Mouse (Mus musculus): ENCODE results near the gene Rgs19. TPM values are rescaled to one million over a fixed set of nuclear protein-coding genes. Genes with fewer than 3 reads are reported as not detected.

The Rgs19 gene
- polyA plus RNA-seq, 1 experiment from 2014 or later, result 44.8 TPM

GRCm38 (mm10) chr2:181644361-181644760 lies 49.4 kb downstream of the Rgs19 start:
- Histone ChIP-seq H3K27me3 (replicated peaks) (no peaks in the 10 kb centered on the region), H3K4me2 (replicated peaks) (no peak overlapping the region), H3K9me3 (no peaks in the 10 kb centered on the region), H3K27ac (no peak overlapping the region), H3K36me3 (peaks cover 75% of the 10 kb centered on the region), H3K4me1 (no peaks in the 10 kb centered on the region), H3K4me3 (no peak overlapping the region), H3K9ac (no peak overlapping the region)
- ATAC-seq (ENCODE audit: low FRiP score, low read depth), result no peak
- 92% methylated on average over 2 of the region's 2 CpGs for WGBS

Other genes starting within 250 kb of the Rgs19 start
- 26.8 and 27.2 TPM in 2 replicates for gene Zbtb46, start 234.6 kb downstream of the Rgs19 start, polyA plus RNA-seq (2016; fragmentation: Nextera tagmentation; extraction: Ambion mirVana)
- 0.14 TPM in 1 of 2 replicates, not detected in the other for gene Abhd16b, start 200.8 kb downstream of the Rgs19 start, polyA plus RNA-seq (2016; fragmentation: Nextera tagmentation; extraction: Ambion mirVana)
- gene Tpd52l2, start 196.8 kb downstream of the Rgs19 start, polyA plus RNA-seq (2016; fragmentation: Nextera tagmentation; extraction: Ambion mirVana), result 127 and 130 TPM in 2 replicates
- gene Dnajc5, start 173.5 kb downstream of the Rgs19 start, polyA plus RNA-seq (2016; fragmentation: Nextera tagmentation; extraction: Ambion mirVana), result 141 and 147 TPM in 2 replicates
- 59.9 and 65.9 TPM in 2 replicates for gene Uckl1, start 109.1 kb downstream of the Rgs19 start, polyA plus RNA-seq (2016; fragmentation: Nextera tagmentation; extraction: Ambion mirVana)
- gene Prpf6, start 102.1 kb downstream of the Rgs19 start, polyA plus RNA-seq (2016; fragmentation: Nextera tagmentation; extraction: Ambion mirVana), result 72.9 and 78.0 TPM in 2 replicates
- gene Zfp512b, start 101.2 kb downstream of the Rgs19 start, polyA plus RNA-seq (2016; fragmentation: Nextera tagmentation; extraction: Ambion mirVana), result 86.5 and 89.6 TPM in 2 replicates
- 107 and 112 TPM in 2 replicates for gene Samd10, start 94.8 kb downstream of the Rgs19 start, polyA plus RNA-seq (2016; fragmentation: Nextera tagmentation; extraction: Ambion mirVana)
- gene Gm29797, start 36.9 kb downstream of the Rgs19 start, polyA plus RNA-seq (2016; fragmentation: Nextera tagmentation; extraction: Ambion mirVana), result not detected in 2 replicates
- gene Sox18, start 22.3 kb downstream of the Rgs19 start, polyA plus RNA-seq (2016; fragmentation: Nextera tagmentation; extraction: Ambion mirVana), result 20.3 and 20.6 TPM in 2 replicates
- 27.3 and 30.0 TPM in 2 replicates for gene Tcea2, start 13.7 kb downstream of the Rgs19 start, polyA plus RNA-seq (2016; fragmentation: Nextera tagmentation; extraction: Ambion mirVana)
- gene Lkaaear1, start 4.5 kb upstream of the Rgs19 start, polyA plus RNA-seq (2016; fragmentation: Nextera tagmentation; extraction: Ambion mirVana), result not detected in 2 replicates
- 36.4 and 39.6 TPM in 2 replicates for gene Oprl1, start 21.0 kb upstream of the Rgs19 start, polyA plus RNA-seq (2016; fragmentation: Nextera tagmentation; extraction: Ambion mirVana)
- 70.4 and 79.3 TPM in 2 replicates for gene Myt1, start 69.4 kb upstream of the Rgs19 start, polyA plus RNA-seq (2016; fragmentation: Nextera tagmentation; extraction: Ambion mirVana)
- 36.4 and 38.5 TPM in 2 replicates for gene Pcmtd2, start 143.9 kb upstream of the Rgs19 start, polyA plus RNA-seq (2016; fragmentation: Nextera tagmentation; extraction: Ambion mirVana)
- 88.1 and 93.5 TPM in 2 replicates for gene Polr3k, start 170.4 kb upstream of the Rgs19 start, polyA plus RNA-seq (2016; fragmentation: Nextera tagmentation; extraction: Ambion mirVana)

All from neural tube, embryonic 12.5 days (tissue).